Comparison of ENCODE assay signal across 10 mouse cellular contexts in the genomic region with DNA sequence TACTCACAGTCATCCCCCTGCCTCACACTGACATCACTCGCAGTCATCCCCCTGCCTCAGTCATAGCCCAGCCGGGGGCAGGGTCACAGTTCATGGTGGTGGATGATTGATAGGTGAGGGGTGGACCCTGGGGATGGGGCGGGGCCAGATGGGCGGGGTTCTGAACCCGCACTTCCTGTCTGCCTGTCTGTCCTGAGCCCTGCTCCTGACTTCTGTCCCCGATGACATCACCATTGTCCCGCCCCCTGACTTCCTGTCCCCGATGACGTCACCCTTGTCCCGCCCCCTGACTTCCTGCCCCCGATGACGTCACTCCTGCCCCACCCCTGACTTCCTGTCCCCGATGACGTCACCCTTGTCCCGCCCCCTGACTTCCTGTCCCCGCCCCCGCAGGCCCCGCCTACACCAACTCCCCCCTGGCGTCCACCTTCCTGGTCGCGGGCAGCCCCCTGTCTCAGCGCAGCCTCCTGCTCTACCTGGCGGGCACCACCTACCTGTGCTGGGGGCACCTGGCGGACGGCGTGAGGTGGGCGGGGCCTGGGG. TPM values are rescaled to one million over a fixed set of nuclear protein-coding genes. Genes with fewer than 3 reads are reported as not detected.
A peak's percentile ranks its signal among the peaks of the same experiment; 100 is the strongest.
DNase-seq lines count a peak whose midpoint lies in the region; ATAC-seq and TF ChIP-seq lines count a peak whose summit lies in the region.
"Had no signal": no experiment of that assay in that cellular context is flagged by ENCODE, and none has a peak within 500 bp of the region (broad histone marks: within the 10 kb centered on the region; RNA-seq: fewer than 3 reads in every experiment).

No protein-coding gene starts in this region.

- no peak overlapping the region for H3K9ac ChIP-seq in midbrain, embryonic 16.5 days (ENCODE audit: low read depth, low read length)

- no peak overlapping the region for H3K4me2 ChIP-seq in midbrain, embryonic 16.5 days (ENCODE audit: low read length)

- TF ChIP-seq POLR2A in brain, embryonic 14.5 days (IDR thresholded peaks at IDR 0.05; ENCODE audit: borderline replicate concordance, extremely low read depth, insufficient read depth, insufficient read length, poor library complexity, severe bottlenecking) = no peak

- intact Hi-C loops in heart, postnatal 14 days (cut with DNase I) = no loop called here
- intact Hi-C loops in left cerebral cortex, postnatal 14 days (cut with DNase I) = no loop called here

- no peak overlapping the region for H3K27ac ChIP-seq in heart, embryonic 10.5 days
- H3K27ac ChIP-seq in midbrain, embryonic 16.5 days (ENCODE audit: low read length) = no peak overlapping the region

- H3K4me3 ChIP-seq in heart, embryonic 10.5 days = peak overlapping the region; percentile 38
- H3K4me3 ChIP-seq in midbrain, embryonic 16.5 days (ENCODE audit: low read depth, low read length) = 0 out of 2 replicates have a peak overlapping the region, but pooled peaks have one; percentile 16

- H3K4me1 ChIP-seq in heart, embryonic 10.5 days = no peaks in the 10 kb centered on the region
- H3K4me1 ChIP-seq in midbrain, embryonic 16.5 days (ENCODE audit: control insufficient read depth, insufficient read depth, low read length) = no peaks in the 10 kb centered on the region

- ATAC-seq in midbrain, embryonic 16.5 days = peak; percentile 69

- TF ChIP-seq CTCF in brain, embryonic 14.5 days (IDR thresholded peaks at IDR 0.05; ENCODE audit: borderline replicate concordance, extremely low read depth, insufficient read depth, insufficient read length) = no peak

- WGBS in heart, embryonic 10.5 days = 75% methylated on average over 27 of the region's 27 CpGs
- 80% methylated on average over 26 of the region's 27 CpGs for WGBS in midbrain, embryonic 16.5 days

- peaks cover 54% of the 10 kb centered on the region for H3K9me3 ChIP-seq in heart, embryonic 10.5 days
- peaks cover 43% of the 10 kb centered on the region for H3K9me3 ChIP-seq in midbrain, embryonic 16.5 days (replicated peaks; ENCODE audit: control insufficient read depth, low read length, poor library complexity, severe bottlenecking)

- no peaks in the 10 kb centered on the region for H3K27me3 ChIP-seq in heart, embryonic 10.5 days (ENCODE audit: insufficient read depth, poor library complexity, severe bottlenecking)
- no peaks in the 10 kb centered on the region for H3K27me3 ChIP-seq in midbrain, embryonic 16.5 days (ENCODE audit: control insufficient read depth, insufficient read depth, low read depth, low read length)

- DNase-seq in heart, embryonic 10.5 days (ENCODE audit: low spot score) = peak; percentile 75
- DNase-seq in heart, postnatal 14 days = no peak
- DNase-seq in 416B (ENCODE audit: low read depth) = peak; percentile 23
- peak; percentile 54 for DNase-seq in brain, embryonic 14.5 days (ENCODE audit: low read depth)
- DNase-seq in gastrocnemius, postnatal 10 days = peak; percentile 31
- DNase-seq in left cerebral cortex, postnatal 14 days (ENCODE audit: low spot score in 2 of 2) = peak; percentile 28 to 34
- DNase-seq in c-Kit-positive CD71-positive TER-119-positive erythroid progenitor cells, embryonic 14.5 days (ENCODE audit: low spot score) = no peak

- H3K36me3 ChIP-seq in heart, embryonic 10.5 days = peaks cover 41% of the 10 kb centered on the region
- H3K36me3 ChIP-seq in midbrain, embryonic 16.5 days (ENCODE audit: control insufficient read depth, insufficient read depth, low read length) = peaks cover 20% of the 10 kb centered on the region

RNA-seq across cellular contexts. Expression of a gene that starts 1.9 kb away (rescaled TPM):
- polyA plus RNA-seq in heart, embryonic 10.5 days (2016; fragmentation: Nextera tagmentation; extraction: Ambion mirVana) = not detected in 2 replicates
- total RNA-seq in heart, postnatal 14 days (2021) = not detected
- not detected in 2 replicates for polyA plus RNA-seq in brain, embryonic 14.5 days (2012; rRNA removed)
- not detected for total RNA-seq in gastrocnemius, postnatal 10 days (2021)
- not detected for total RNA-seq in left cerebral cortex, postnatal 14 days (2021)
- polyA plus RNA-seq in midbrain, embryonic 16.5 days (2015; fragmentation: Nextera tagmentation; extraction: Ambion mirVana) = not detected in 2 replicates
- total RNA-seq: gastrocnemius, adult 8-10 months; MEL had no signal

Comparison
In these comparisons a context has a peak if more than half of its experiments do, and no peak if none do; other contexts are left out.
1. DNase-seq: peak in heart, embryonic 10.5 days (single experiment), 416B (single experiment), brain, embryonic 14.5 days (single experiment), gastrocnemius, postnatal 10 days (single experiment) and left cerebral cortex, postnatal 14 days (2 of 2); none in heart, postnatal 14 days (0 of 2) and c-Kit-positive CD71-positive TER-119-positive erythroid progenitor cells, embryonic 14.5 days (single experiment).